Mouse (Mus musculus): ENCODE data around the gene Cenpl.
A peak's percentile ranks its signal among the peaks of the same experiment; 100 is the strongest.
"Not testable (repeated sequence)": the region's sequence is repeated elsewhere in the genome, so short reads cannot be mapped to it uniquely, and the experiment has no call there.

The Cenpl gene

DNA sequence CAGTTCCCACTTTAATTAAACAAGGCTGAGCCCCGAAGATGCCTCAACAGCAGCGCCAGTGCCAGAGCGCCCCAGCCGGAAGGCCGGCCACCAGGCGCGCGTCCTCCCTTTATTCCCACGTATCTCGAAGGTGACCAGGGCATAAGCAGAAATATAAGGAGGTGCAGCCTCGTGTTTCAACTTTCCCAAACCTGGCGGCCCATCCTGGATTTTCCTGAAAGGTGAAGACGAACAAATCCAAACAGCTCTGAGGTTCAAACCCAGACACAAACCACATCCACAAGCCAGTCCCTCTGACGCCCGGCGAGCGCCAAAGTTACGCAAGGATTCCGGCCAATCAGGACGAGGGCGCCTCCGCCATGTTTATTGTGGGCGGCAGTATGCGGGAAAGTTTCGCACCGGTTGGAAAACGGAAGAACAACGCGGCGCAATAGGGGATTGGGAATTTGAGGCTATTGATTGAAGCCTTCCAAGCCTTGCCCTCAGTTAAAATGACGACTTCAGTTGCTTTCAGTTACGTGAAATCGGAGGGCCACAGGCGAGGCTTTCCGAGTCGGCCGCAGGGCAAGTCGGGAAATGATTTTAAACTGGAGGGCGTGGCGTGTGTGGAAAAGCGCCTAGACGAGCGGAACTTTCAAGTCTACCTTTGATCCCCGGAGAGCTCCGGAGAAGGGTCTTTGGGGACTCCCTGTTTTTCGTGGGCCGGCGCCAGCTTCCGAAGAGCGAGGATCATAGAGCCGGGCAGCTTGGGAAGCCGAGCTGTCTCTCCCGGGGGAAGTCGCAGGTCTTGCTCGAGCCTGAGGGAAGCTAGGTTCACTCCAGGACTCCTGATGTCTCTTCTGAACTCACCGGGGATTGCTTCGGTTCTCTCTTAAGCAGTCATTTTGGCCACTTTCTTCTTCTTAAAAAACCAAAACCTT, at the start of gene Cenpl, which contains the start of gene Dars2:
Gene Cenpl, plus strand, starts transcription at position 362 of the 920 bp plus-strand sequence.
Gene Dars2, minus strand, starts transcription at position 307 of the 920 bp plus-strand sequence.
- DNase-seq (ENCODE audit: low spot score) = peak; percentile 95

DNA sequence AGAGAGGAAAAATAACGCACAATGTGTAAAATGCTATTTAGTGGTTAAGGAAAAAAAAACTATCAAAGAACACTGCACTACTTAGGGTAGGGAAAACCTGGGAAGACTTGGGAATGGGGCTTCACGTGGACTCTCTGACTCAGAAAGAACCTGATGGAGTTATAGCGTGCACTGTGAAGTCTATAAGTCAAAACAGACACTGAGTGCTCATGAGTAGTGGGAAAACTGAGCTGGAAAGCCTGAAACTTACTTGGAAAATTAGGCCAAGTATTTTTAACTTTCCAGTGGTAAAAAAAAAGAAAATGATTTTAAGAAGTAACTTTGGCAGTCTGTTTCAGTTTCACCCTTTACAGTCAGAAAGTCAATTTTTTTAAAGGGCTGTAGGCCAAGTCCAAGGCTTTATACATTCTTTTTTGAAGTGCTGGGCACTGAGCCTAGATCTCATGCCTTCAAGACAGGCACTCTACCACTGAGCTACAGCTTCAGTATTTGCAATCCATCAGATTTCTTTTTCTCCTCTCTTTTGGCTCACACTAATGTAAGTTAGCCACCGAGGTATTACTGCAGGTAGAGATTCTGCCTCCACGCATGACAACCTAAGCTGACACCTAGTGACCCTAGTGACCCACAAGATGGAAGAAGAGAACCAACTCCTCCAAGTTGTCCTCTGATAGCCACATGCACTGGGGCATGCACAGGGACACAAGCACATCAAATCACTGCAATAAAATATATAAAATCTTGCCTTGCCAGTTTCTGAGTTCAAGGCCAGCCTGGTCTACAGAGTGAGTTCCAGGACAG, 44.9 kb upstream of the Cenpl start:
- DNase-seq (ENCODE audit: low spot score) = no peak

- no peak for DNase-seq (ENCODE audit: low spot score)
Observed at GRCm38 (mm10) chr1:161027196-161027595, 43.3 kb upstream of the Cenpl start.

- not testable (repeated sequence) for DNase-seq (ENCODE audit: low spot score)
Observed at GRCm38 (mm10) chr1:161028427-161028826, 42.1 kb upstream of the Cenpl start.

- DNase-seq (ENCODE audit: low spot score) = no peak
Observed at GRCm38 (mm10) chr1:161030058-161030457, 40.5 kb upstream of the Cenpl start.

DNA sequence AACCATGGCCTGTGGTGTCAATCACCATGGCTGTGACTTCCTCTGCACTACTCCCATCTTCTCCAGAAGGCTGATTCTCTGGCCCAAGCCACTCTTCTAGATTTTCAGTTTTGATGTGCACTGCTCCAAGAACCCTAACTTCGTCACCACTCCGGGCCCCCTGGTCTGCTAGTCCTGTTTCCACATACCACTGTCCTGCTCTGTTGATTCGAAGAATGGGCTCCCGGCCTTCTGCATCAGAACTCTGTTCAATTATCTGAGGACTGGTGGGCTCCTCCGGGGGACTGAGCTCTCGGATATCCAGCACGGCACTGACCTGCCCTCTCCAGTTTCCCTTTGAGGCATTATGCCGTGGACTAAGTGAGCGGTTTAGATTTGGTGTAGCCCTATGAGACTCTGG, 38.6 kb upstream of the Cenpl start:
- no peak for DNase-seq (ENCODE audit: low spot score)

GRCm38 (mm10) chr1:161032345-161032744, 38.2 kb upstream of the Cenpl start:
- DNase-seq (ENCODE audit: low spot score) = no peak

GRCm38 (mm10) chr1:161033856-161034434, 36.6 kb upstream of the Cenpl start:
- DNase-seq (ENCODE audit: low spot score) = no peak

DNA sequence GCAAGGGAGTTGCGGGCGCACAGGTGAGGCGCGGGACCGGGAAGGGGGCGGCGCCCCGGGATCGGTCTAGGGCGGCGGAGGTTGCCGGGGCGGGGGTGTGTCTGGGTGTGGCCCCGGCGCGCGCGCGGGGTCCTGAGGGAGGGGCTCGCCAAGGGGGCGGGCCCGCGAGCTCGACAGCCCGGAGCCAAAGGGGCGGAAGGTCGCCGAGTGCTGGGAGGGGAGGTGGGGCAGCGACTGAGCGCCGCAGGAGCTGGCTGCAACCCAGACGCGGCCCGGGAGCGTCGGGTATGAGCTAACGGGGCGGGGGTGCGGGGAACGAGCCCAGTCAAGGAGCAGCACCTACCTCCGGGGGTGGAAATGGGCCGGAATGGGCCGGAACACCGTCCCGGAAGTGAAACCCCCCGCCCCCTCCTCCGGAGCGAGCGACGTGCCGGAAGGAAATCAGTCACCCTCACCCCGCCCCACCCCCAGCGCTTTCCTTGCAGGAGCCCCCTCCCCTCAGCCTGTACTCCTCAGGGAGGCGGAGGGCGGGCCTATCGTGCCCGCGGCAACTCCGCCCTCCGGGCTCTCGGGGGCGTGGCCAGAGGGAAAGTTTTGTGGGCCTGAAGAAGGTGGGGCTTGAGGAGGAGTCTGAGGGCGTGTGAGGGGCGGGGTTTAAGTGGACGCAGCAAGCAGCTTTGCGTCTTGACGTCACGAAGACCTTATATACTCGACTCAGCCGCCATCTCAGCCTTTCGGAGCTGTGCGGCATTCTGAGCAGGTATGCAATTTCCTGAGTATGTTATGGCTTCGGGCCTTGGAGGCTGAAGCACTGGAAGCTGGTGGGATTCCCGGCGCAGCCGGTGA, 35.9 kb upstream of the Cenpl start, which contains the start of gene Zbtb37:
Gene Zbtb37, minus strand, starts transcription at position 415 of the 846 bp plus-strand sequence.
- DNase-seq (ENCODE audit: low spot score) = peak; percentile 98

- DNase-seq (ENCODE audit: low spot score) = no peak
Observed at GRCm38 (mm10) chr1:161035281-161035785, 35.2 kb upstream of the Cenpl start.

- DNase-seq (ENCODE audit: low spot score) = no peak
Observed at GRCm38 (mm10) chr1:161035786-161036404, 34.6 kb upstream of the Cenpl start.

DNA sequence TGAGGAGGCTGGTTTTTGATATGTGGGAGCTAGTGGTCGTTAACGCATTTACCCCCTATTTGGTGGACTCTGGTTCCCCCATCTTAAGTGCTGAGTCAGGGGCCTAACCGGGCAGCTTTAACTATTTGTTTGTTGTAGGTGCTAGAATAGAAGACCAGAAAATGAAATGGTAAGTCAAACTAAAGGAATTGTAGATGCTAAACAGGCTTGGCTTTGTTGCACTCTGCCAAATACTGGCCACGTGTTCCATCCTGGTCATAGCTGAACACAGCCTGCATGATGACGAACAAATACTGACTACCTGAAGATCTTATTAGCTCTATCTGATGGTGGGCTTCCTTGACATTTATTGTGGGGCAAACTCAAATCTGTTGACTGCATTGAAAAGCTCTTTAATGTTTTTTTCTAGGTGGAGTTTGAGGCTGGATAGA, 34.1 kb upstream of the Cenpl start:
- DNase-seq (ENCODE audit: low spot score) = no peak

GRCm38 (mm10) chr1:161037026-161037425, 33.5 kb upstream of the Cenpl start:
- DNase-seq (ENCODE audit: low spot score) = no peak

GRCm38 (mm10) chr1:161037599-161037998, 32.9 kb upstream of the Cenpl start:
- no peak for DNase-seq (ENCODE audit: low spot score)

DNA sequence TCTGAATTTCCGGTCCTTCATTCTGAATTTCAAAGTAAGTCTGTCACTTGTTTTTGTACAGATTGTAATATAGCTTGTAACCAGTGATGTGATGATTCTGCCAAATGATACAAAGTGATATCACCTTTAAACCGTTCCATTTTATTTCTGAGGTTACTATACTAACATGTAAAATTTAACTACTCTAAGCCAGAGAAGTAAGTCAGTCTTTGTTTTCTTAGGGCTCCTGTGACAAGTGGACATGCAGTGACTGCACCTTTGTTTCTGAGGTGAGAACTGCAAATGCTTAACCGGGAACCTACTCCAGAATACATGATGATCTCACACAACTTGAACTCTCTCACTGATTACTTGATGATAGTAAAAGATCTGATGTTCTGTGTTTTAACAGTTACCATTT, 32.5 kb upstream of the Cenpl start:
- DNase-seq (ENCODE audit: low spot score) = no peak

- DNase-seq (ENCODE audit: low spot score) = no peak
Observed at GRCm38 (mm10) chr1:161038968-161039721, 31.4 kb upstream of the Cenpl start.

GRCm38 (mm10) chr1:161039741-161040425, 30.6 kb upstream of the Cenpl start:
- no peak for DNase-seq (ENCODE audit: low spot score)

DNA sequence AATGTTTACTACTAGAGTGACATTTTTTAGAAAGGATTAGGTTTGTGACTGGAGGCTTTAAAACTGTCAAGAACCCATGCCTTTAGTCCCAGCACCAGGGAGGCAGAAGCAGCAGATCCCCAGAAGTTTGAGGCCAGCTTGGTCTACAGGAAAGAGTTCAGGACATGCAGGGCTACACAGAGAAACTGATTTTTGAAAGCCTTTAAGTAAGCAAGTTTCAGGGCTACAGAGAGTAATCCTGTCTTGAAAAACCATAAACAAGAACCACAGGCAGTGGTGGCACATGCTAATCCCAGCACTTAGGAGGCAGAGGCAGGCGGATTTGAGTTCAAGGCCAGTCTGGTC, 30.1 kb upstream of the Cenpl start:
- no peak for DNase-seq (ENCODE audit: low spot score)

DNA sequence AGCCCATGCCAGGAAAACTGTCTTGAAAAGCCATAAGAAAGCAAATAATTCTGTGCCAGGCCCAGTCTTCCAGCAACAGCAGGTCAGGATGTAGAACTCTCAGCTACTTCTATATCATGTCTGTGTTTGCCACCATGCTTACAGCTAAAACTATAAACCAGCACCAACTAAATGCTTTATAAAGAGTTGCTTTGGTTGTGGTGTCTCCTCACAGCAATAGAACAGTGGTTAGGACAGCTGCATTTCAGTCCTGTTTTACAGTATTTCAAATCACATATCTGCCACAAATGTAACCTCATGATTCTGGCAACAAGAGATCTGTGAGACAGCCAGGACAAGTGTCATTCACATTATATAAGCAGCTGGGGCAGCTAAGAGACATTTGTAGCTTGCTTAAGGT, 29.7 kb upstream of the Cenpl start:
- no peak for DNase-seq (ENCODE audit: low spot score)
